Mouse (Mus musculus) MEL (cell line): ENCODE measurements at regions not wholly inside any gene's neighbourhood (a gene's known extent, or its start where the extent isn't known, plus 50 kb on each side); places are given as distances from the start of the nearest gene placed in this dataset.

Source experiments
- DNase-seq: peaks from one replicate; pipeline ENCODE4 v3.0.0; 2011; ENCODE audit warnings: low read depth, low spot score
- H3K27ac ChIP-seq: 2 replicates; pipeline ENCODE4 v1.5.1; 2012; ENCODE audit warnings: low read depth, mild to moderate bottlenecking, control low read depth, low read length, moderate library complexity; ENCODE audit not compliant: control insufficient read depth
- H3K27me3 ChIP-seq, 2 experiments: fragments of 150-350 bp in 1 of 2; sonication (generic) in 1 of 2; 2 replicates each; pipeline ENCODE4 v1.6.1; 2012; ENCODE audit warnings: low read length in 2 of 2, mild to moderate bottlenecking in 2 of 2, improper control_type of control experiment in 1 of 2, moderate library complexity in 1 of 2; ENCODE audit not compliant: insufficient read depth in 2 of 2, control insufficient read depth in 1 of 2
- H3K36me3 ChIP-seq, 2 experiments: 2 replicates each; pipeline ENCODE4 v1.6.1; 2012 to 2014; ENCODE audit warnings: low read length in 2 of 2, improper control_type of control experiment in 1 of 2, inconsistent platforms in 1 of 2, mild to moderate bottlenecking in 1 of 2; ENCODE audit not compliant: insufficient read depth in 2 of 2, control insufficient read depth in 1 of 2
- H3K4me1 ChIP-seq, 2 experiments: fragments of 150-350 bp in 1 of 2; sonication (generic) in 1 of 2; 2 replicates each; pipeline ENCODE4 v1.6.1; 2012; ENCODE audit warnings: low read length in 2 of 2, improper control_type of control experiment in 1 of 2, mild to moderate bottlenecking in 1 of 2; ENCODE audit not compliant: insufficient read depth in 2 of 2, control insufficient read depth in 1 of 2
- H3K4me3 ChIP-seq, 2 experiments: fragments of 150-350 bp in 1 of 2; sonication (generic) in 1 of 2; 2 replicates each; pipeline ENCODE4 v1.5.1; 2012; ENCODE audit warnings: low read depth in 2 of 2, low read length in 2 of 2, mild to moderate bottlenecking in 2 of 2, moderate library complexity in 2 of 2, control low read depth in 1 of 2, improper control_type of control experiment in 1 of 2; ENCODE audit not compliant: control insufficient read depth in 1 of 2, insufficient read depth in 1 of 2
- H3K79me2 ChIP-seq: 2 replicates; pipeline ENCODE4 v1.6.1; 2012; ENCODE audit warnings: mild to moderate bottlenecking, low read length, moderate library complexity; ENCODE audit not compliant: control insufficient read depth, poor library complexity, insufficient read depth
- H3K9ac ChIP-seq: 2 replicates; pipeline ENCODE4 v1.6.1; 2012; ENCODE audit warnings: low read depth, mild to moderate bottlenecking, control low read depth, low read length, moderate library complexity; ENCODE audit not compliant: control insufficient read depth, poor library complexity, severe bottlenecking
- H3K9me3 ChIP-seq: fragments of 150-350 bp; sonication (generic); replicated peaks from 2 replicates; pipeline ENCODE4 v1.6.1; 2012; ENCODE audit warnings: mild to moderate bottlenecking, low read length, improper control_type of control experiment, moderate library complexity; ENCODE audit not compliant: insufficient read depth
- BHLHE40 ChIP-seq: IDR thresholded peaks from 2 replicates; pipeline ENCODE4 v1.6.1; 2012; ENCODE audit warnings: low read depth, mild to moderate bottlenecking, inconsistent platforms, low read length, improper control_type of control experiment, borderline replicate concordance
- CHD2 ChIP-seq: IDR thresholded peaks from 2 replicates; pipeline ENCODE4 v1.6.1; 2011; ENCODE audit warnings: low read length, improper control_type of control experiment
- CTCF ChIP-seq, 3 experiments: IDR thresholded peaks in 2 of 3; conservative IDR thresholded peaks in 1 of 3; 2 replicates each; pipeline ENCODE4 v1.5.1; 2011 to 2012; ENCODE audit warnings: low read length in 3 of 3, low read depth in 2 of 3, mild to moderate bottlenecking in 2 of 3, improper control_type of control experiment in 1 of 3, inconsistent platforms in 1 of 3, mixed read lengths in 1 of 3, moderate library complexity in 1 of 3; ENCODE audit not compliant: control insufficient read depth in 1 of 3, insufficient read depth in 1 of 3, poor library complexity in 1 of 3, severe bottlenecking in 1 of 3
- E2F4 ChIP-seq: IDR thresholded peaks from 2 replicates; pipeline ENCODE4 v1.6.1; 2011; ENCODE audit warnings: low read depth, low read length, improper control_type of control experiment, borderline replicate concordance
- ELF1 ChIP-seq: IDR thresholded peaks from 2 replicates; pipeline ENCODE4 v1.6.1; 2014; ENCODE audit warnings: low read depth, mild to moderate bottlenecking, inconsistent platforms, low read length, improper control_type of control experiment, moderate library complexity
- ETS1 ChIP-seq: IDR thresholded peaks from 2 replicates; pipeline ENCODE4 v1.6.1; 2012; ENCODE audit warnings: low read depth, mild to moderate bottlenecking, inconsistent platforms, low read length, improper control_type of control experiment, moderate library complexity
- GATA1 ChIP-seq: IDR thresholded peaks from 2 replicates; pipeline ENCODE4 v1.6.1; 2011; ENCODE audit warnings: low read depth, low read length, improper control_type of control experiment
- MAZ ChIP-seq: IDR thresholded peaks from 2 replicates; pipeline ENCODE4 v1.6.1; 2012; ENCODE audit warnings: low read depth, mild to moderate bottlenecking, inconsistent platforms, low read length, improper control_type of control experiment
- MEF2A ChIP-seq: IDR thresholded peaks from 2 replicates; pipeline ENCODE4 v1.6.1; 2014; ENCODE audit warnings: low read depth, mild to moderate bottlenecking, inconsistent platforms, low read length, improper control_type of control experiment; ENCODE audit not compliant: poor library complexity, insufficient replicate concordance, severe bottlenecking; ENCODE audit errors: extremely low read depth
- MXI1 ChIP-seq: IDR thresholded peaks from 2 replicates; pipeline ENCODE4 v1.6.1; 2011; ENCODE audit warnings: mild to moderate bottlenecking, low read depth, low read length, improper control_type of control experiment
- MYC ChIP-seq: IDR thresholded peaks from 2 replicates; pipeline ENCODE4 v1.6.1; 2011; ENCODE audit warnings: low read depth, mild to moderate bottlenecking, low read length, improper control_type of control experiment, moderate library complexity
- POLR2A ChIP-seq, 2 experiments: IDR thresholded peaks; 2 replicates each; pipeline ENCODE4 v1.6.1; 2011 to 2012; ENCODE audit warnings: low read length in 2 of 2, mild to moderate bottlenecking in 2 of 2, control low read depth in 1 of 2, improper control_type of control experiment in 1 of 2, low read depth in 1 of 2, moderate library complexity in 1 of 2; ENCODE audit not compliant: control insufficient read depth in 1 of 2, insufficient read depth in 1 of 2, poor library complexity in 1 of 2
- RAD21 ChIP-seq: IDR thresholded peaks from 2 replicates; pipeline ENCODE4 v1.6.1; 2011; ENCODE audit warnings: mild to moderate bottlenecking, low read depth, low read length, improper control_type of control experiment
- SIN3A ChIP-seq: IDR thresholded peaks from 2 replicates; pipeline ENCODE4 v1.6.1; 2012; ENCODE audit warnings: low read length, improper control_type of control experiment, inconsistent platforms
- SMC3 ChIP-seq: IDR thresholded peaks from 2 replicates; pipeline ENCODE4 v1.6.1; 2011; ENCODE audit warnings: low read depth, low read length, improper control_type of control experiment
- USF1 ChIP-seq: IDR thresholded peaks from 2 replicates; pipeline ENCODE4 v1.6.1; 2014; ENCODE audit warnings: low read depth, mild to moderate bottlenecking, inconsistent platforms, low read length, improper control_type of control experiment, moderate library complexity
- ZMIZ1 ChIP-seq: IDR thresholded peaks from 2 replicates; pipeline ENCODE4 v1.6.1; 2012; ENCODE audit warnings: low read depth, mild to moderate bottlenecking, inconsistent platforms, low read length, improper control_type of control experiment, moderate library complexity

GRCm38 (mm10) chr5:128513261-128513660, 80.4 kb upstream of the Tmem132d start:
- H3K36me3 ChIP-seq, result no peaks in the 10 kb centered on the region
- H3K27ac ChIP-seq, result no peak overlapping the region
- no peaks in the 10 kb centered on the region for H3K27me3 ChIP-seq
- DNase-seq, result no peak
- no peaks in the 10 kb centered on the region for H3K79me2 ChIP-seq
- H3K4me1 ChIP-seq, result no peaks in the 10 kb centered on the region
- H3K4me3 ChIP-seq, result no peak overlapping the region
- TF ChIP-seq SIN3A, result no peak
- no peak for TF ChIP-seq ZMIZ1
- no peak for TF ChIP-seq CHD2
- no peak for TF ChIP-seq MXI1
- TF ChIP-seq E2F4, result no peak
- TF ChIP-seq ELF1, result no peak
- TF ChIP-seq ETS1, result no peak
- TF ChIP-seq USF1, result no peak
- TF ChIP-seq GATA1, result no peak
- TF ChIP-seq SMC3, result no peak
- TF ChIP-seq MEF2A, result no peak
- no peak for TF ChIP-seq BHLHE40
- no peaks in the 10 kb centered on the region for H3K9me3 ChIP-seq
- H3K9ac ChIP-seq, result no peak overlapping the region

- Histone ChIP-seq H3K9me3 (no peaks in the 10 kb centered on the region), H3K4me1 (no peaks in the 10 kb centered on the region), H3K36me3 (no peaks in the 10 kb centered on the region), H3K27me3 (no peaks in the 10 kb centered on the region), H3K9ac (no peak overlapping the region), H3K27ac (no peak overlapping the region), H3K4me3 (no peak overlapping the region), H3K79me2 (no peaks in the 10 kb centered on the region)
- no peak for TF ChIP-seq MYC
- no peak for TF ChIP-seq POLR2A (IDR thresholded peaks at IDR 0.05; ENCODE audit: control insufficient read depth in 1 of 2, insufficient read depth in 1 of 2, low read depth in 1 of 2, low read length in 2 of 2, poor library complexity in 1 of 2)
- no peak for TF ChIP-seq CTCF (IDR thresholded peaks at IDR 0.05 in 2 of 3, conservative IDR thresholded peaks at IDR 0.05 in 1 of 3; ENCODE audit: control insufficient read depth in 1 of 3, insufficient read depth in 1 of 3, low read depth in 2 of 3, low read length in 3 of 3, poor library complexity in 1 of 3, severe bottlenecking in 1 of 3)
- DNase-seq, result no peak
Measured at GRCm38 (mm10) chr5:128512606-128513005, 79.7 kb upstream of the Tmem132d start.

DNA sequence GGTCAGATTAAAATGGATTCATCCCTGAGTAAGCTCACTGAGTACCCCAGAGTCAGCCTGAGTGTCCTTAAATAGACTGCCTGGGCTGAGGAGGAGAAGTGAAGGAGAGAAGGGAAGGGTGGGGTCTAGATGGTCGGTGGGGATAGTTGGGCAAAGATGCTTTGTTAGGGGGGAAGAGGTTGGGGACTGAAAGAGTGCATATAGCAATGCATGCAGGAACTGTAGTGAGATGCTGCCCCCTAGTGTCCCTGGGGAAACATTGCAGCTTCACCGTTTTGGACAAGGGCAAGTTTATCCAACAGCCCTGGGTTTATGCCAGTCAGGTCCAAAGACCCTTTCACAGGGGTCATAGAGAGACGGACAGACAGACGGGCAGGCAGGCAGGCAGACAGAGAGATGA, 71.6 kb upstream of the Tmem132d start:
- no peak for TF ChIP-seq MAZ
- TF ChIP-seq SMC3, result 0 out of 2 replicates have a peak, but pooled peaks have one; percentile 15
- peak; percentile 35 to 52 (median 44) for TF ChIP-seq CTCF (IDR thresholded peaks at IDR 0.05 in 2 of 3, conservative IDR thresholded peaks at IDR 0.05 in 1 of 3; ENCODE audit: control insufficient read depth in 1 of 3, insufficient read depth in 1 of 3, low read depth in 2 of 3, low read length in 3 of 3, poor library complexity in 1 of 3, severe bottlenecking in 1 of 3)
- no peak for TF ChIP-seq MXI1
- peak; percentile 36 for TF ChIP-seq RAD21
- TF ChIP-seq, all 39 proteins: peak for 3
- Histone ChIP-seq H3K4me1 (no peaks in the 10 kb centered on the region), H3K27ac (no peak overlapping the region), H3K9me3 (no peaks in the 10 kb centered on the region), H3K27me3 (no peaks in the 10 kb centered on the region), H3K4me3 (no peak overlapping the region), H3K9ac (no peak overlapping the region), H3K36me3 (no peaks in the 10 kb centered on the region), H3K79me2 (no peaks in the 10 kb centered on the region)
- DNase-seq, result peak; percentile 5
